Mouse (Mus musculus): ENCODE measurements around the gene Ajm1. TPM values are rescaled to one million over a fixed set of nuclear protein-coding genes. Genes with fewer than 3 reads are reported as not detected.

Ajm1 gene
- 23.1 and 30.9 TPM in 2 replicates for total RNA-seq (2014; rRNA removed)
- polyA plus RNA-seq (2015; fragmentation: Nextera tagmentation; extraction: Ambion mirVana): 19.2 and 22.1 TPM in 2 replicates

- DNase-seq (ENCODE audit: low spot score): peak; percentile 87
- Histone ChIP-seq H3K4me3 (ENCODE audit: low read depth, low read length) (peak within 1 kb of the TSS; percentile 50), H3K9me3 (ENCODE audit: low read length) (no peaks in the 10 kb centered on the region), H3K4me2 (ENCODE audit: low read depth, low read length, poor library complexity, severe bottlenecking) (peak within 1 kb of the TSS; percentile 74), H3K9ac (replicated peaks; ENCODE audit: low read length, poor library complexity, severe bottlenecking) (peak within 1 kb of the TSS; percentile 44), H3K27ac (ENCODE audit: low read depth, low read length) (peak within 1 kb of the TSS; percentile 43; the same call in 1 of the 2 replicates), H3K27me3 (ENCODE audit: insufficient read depth, low read length) (peaks cover 38% of the 10 kb centered on the region), H3K36me3 (ENCODE audit: insufficient read depth, low read length) (peaks cover 55% of the 10 kb centered on the region), H3K4me1 (ENCODE audit: insufficient read depth, low read length) (peaks cover 22% of the 10 kb centered on the region)
- peak; percentile 94 for TF ChIP-seq CTCF (IDR thresholded peaks at IDR 0.05)
- 4% methylated on average over 19 of the region's 19 CpGs for WGBS
- ATAC-seq (ENCODE audit: low FRiP score): peak; percentile 77
These were observed at the start of gene Ajm1 for GRCm38 (mm10) chr2:25581294-25581864. Gene Ajm1 (minus strand): TSS chr2:25581757.

DNA sequence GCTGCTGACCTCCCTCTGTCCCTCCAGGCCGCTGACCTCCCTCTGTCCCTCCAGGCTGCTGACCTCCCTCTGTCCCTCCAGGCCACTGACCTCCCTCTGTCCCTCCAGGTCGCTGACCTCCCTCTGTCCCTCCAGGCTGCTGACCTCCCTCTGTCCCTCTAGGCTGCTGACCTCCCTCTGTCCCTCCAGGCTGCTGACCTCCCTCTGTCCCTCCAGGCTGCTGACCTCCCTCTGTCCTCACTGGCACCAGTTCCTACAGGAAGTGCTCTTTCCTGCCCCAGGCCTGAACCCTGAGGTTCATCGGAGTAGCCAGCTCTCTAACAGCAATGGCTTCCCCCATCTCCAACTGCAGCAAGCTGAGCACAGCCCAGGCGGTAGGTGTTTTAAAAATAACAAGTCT lies 47.2 kb upstream of the Ajm1 start:
- TF ChIP-seq CTCF (IDR thresholded peaks at IDR 0.05): no peak
- WGBS: 63% methylated on average over 4 of the region's 4 CpGs
- no peak for ATAC-seq (ENCODE audit: low FRiP score)

GRCm38 (mm10) chr2:25627811-25628210 lies 46.3 kb upstream of the Ajm1 start, which contains the start of gene Fcna:
Gene Fcna (minus strand): TSS chr2:25628030.
- no peak within 1 kb of the TSS for H3K4me3 ChIP-seq (ENCODE audit: low read depth, low read length)
- H3K4me2 ChIP-seq (ENCODE audit: low read depth, low read length, poor library complexity, severe bottlenecking): no peak within 1 kb of the TSS
- 82% methylated on average over 6 of the region's 6 CpGs for WGBS
- no peaks in the 10 kb centered on the region for H3K36me3 ChIP-seq (ENCODE audit: insufficient read depth, low read length)
- no peak for ATAC-seq (ENCODE audit: low FRiP score)
- no peak for TF ChIP-seq CTCF (IDR thresholded peaks at IDR 0.05)
- H3K9me3 ChIP-seq (ENCODE audit: low read length): no peaks in the 10 kb centered on the region
- H3K27me3 ChIP-seq (ENCODE audit: insufficient read depth, low read length): no peaks in the 10 kb centered on the region
- H3K27ac ChIP-seq (ENCODE audit: low read depth, low read length): no peak within 1 kb of the TSS
- H3K9ac ChIP-seq (replicated peaks; ENCODE audit: low read length, poor library complexity, severe bottlenecking): no peak within 1 kb of the TSS
- no peak for DNase-seq (ENCODE audit: low spot score)
- H3K4me1 ChIP-seq (ENCODE audit: insufficient read depth, low read length): no peaks in the 10 kb centered on the region

More for the DNA sequence above, 47.2 kb upstream of the Ajm1 start:
- no peaks in the 10 kb centered on the region for H3K9me3 ChIP-seq (ENCODE audit: low read length)
- no peak overlapping the region for H3K27ac ChIP-seq (ENCODE audit: low read depth, low read length)
- H3K4me2 ChIP-seq (ENCODE audit: low read depth, low read length, poor library complexity, severe bottlenecking): no peak overlapping the region
- no peaks in the 10 kb centered on the region for H3K4me1 ChIP-seq (ENCODE audit: insufficient read depth, low read length)
- no peak overlapping the region for H3K4me3 ChIP-seq (ENCODE audit: low read depth, low read length)
- no peak for DNase-seq (ENCODE audit: low spot score)
- no peak overlapping the region for H3K9ac ChIP-seq (replicated peaks; ENCODE audit: low read length, poor library complexity, severe bottlenecking)
- no peaks in the 10 kb centered on the region for H3K36me3 ChIP-seq (ENCODE audit: insufficient read depth, low read length)
- H3K27me3 ChIP-seq (ENCODE audit: insufficient read depth, low read length): no peaks in the 10 kb centered on the region

DNA sequence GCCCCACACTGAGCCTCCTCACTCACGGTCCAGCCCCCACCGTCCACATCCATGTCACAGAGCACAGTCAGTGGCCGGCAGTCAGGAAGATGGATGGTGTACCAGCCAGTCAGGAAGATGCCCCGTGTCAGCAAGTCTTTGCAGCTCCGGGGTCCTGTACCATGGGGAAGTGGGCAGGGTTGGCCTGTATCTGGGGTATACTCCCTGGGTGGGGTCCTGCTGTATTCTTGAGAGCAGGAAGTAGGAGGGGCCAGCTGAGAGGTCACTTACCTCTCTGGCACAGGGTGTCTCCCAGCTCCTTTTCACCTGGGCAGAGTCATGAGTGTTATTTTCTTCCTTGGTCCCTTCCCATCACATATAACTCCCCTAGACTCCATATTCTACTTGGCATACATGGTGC lies 44.4 kb upstream of the Ajm1 start:
- H3K4me2 ChIP-seq (ENCODE audit: low read depth, low read length, poor library complexity, severe bottlenecking): no peak overlapping the region
- no peaks in the 10 kb centered on the region for H3K9me3 ChIP-seq (ENCODE audit: low read length)
- no peak overlapping the region for H3K27ac ChIP-seq (ENCODE audit: low read depth, low read length)
- peaks cover 3% of the 10 kb centered on the region; the same call in 1 of the 2 replicates for H3K4me1 ChIP-seq (ENCODE audit: insufficient read depth, low read length)
- H3K36me3 ChIP-seq (ENCODE audit: insufficient read depth, low read length): no peaks in the 10 kb centered on the region
- no peak for TF ChIP-seq CTCF (IDR thresholded peaks at IDR 0.05)
- H3K9ac ChIP-seq (replicated peaks; ENCODE audit: low read length, poor library complexity, severe bottlenecking): no peak overlapping the region
- 78% methylated on average over 5 of the region's 5 CpGs for WGBS
- H3K4me3 ChIP-seq (ENCODE audit: low read depth, low read length): no peak overlapping the region
- ATAC-seq (ENCODE audit: low FRiP score) (no peak), DNase-seq (ENCODE audit: low spot score) (no peak)
- H3K27me3 ChIP-seq (ENCODE audit: insufficient read depth, low read length): no peaks in the 10 kb centered on the region

DNA sequence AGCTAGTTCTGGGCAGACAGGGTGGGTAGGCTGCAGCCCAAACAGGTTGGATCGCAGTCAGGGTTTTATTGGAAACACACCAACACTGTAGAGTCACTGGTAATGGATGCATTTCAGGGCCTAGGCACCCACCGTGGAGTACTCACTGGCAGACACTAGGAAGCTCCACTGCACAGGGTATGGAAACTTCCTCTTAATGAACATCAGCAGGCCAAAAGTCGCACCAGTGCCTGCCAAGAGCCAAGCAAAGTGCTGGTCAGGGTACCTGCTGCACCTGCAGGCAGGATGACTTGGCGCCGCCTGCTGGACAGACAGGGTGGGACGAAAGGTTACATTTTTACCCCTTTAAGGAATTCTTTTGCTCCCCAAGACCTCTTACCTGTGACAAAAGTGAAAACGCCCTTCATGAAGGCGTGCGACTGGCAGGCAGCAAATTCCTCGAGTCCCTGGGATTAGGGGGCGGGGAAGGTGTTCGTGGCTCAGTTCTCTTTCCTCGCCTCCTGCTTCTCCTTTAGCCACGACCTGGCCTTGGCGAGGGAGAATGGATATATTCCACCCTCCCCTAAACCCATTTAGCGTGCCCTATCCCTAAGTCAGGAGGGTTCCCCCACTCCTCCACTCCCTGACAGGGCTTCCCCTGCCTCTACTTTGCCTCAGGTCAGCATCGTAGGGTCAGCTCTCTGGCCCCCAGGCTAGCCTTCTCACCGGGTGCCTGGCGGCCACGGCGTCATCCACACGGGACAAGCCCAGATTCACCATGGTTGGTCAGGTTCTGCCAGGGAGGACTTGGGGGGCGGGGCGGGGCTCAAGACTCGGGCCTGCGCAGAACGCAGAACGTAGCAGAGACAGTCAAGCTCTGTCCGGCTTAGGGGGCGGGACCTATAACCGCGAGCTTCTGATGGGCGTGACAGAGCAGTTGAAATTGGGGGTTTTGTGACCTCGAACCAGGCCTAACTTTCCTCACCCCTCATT lies 40.0 kb upstream of the Ajm1 start, which contains the start of gene Tmem141:
Gene Tmem141, minus strand, starts transcription at position 777 of the 972 bp plus-strand sequence.
- peaks cover 5% of the 10 kb centered on the region; the same call in 1 of the 2 replicates for H3K4me1 ChIP-seq (ENCODE audit: insufficient read depth, low read length)
- no peaks in the 10 kb centered on the region for H3K9me3 ChIP-seq (ENCODE audit: low read length)
- peak within 1 kb of the TSS; percentile 56 for H3K9ac ChIP-seq (replicated peaks; ENCODE audit: low read length, poor library complexity, severe bottlenecking)
- ATAC-seq (ENCODE audit: low FRiP score) (peak; percentile 94), DNase-seq (ENCODE audit: low spot score) (peak; percentile 90)
- H3K4me2 ChIP-seq (ENCODE audit: low read depth, low read length, poor library complexity, severe bottlenecking): peak within 1 kb of the TSS; percentile 65
- peak; percentile 73 for TF ChIP-seq CTCF (IDR thresholded peaks at IDR 0.05)
- WGBS: 4% methylated on average over 34 of the region's 34 CpGs
- H3K36me3 ChIP-seq (ENCODE audit: insufficient read depth, low read length): no peaks in the 10 kb centered on the region
- peaks cover 12% of the 10 kb centered on the region; the same call in 1 of the 2 replicates for H3K27me3 ChIP-seq (ENCODE audit: insufficient read depth, low read length)
- peak within 1 kb of the TSS; percentile 27 for H3K27ac ChIP-seq (ENCODE audit: low read depth, low read length)
- peak within 1 kb of the TSS; percentile 46 for H3K4me3 ChIP-seq (ENCODE audit: low read depth, low read length)

All from midbrain, postnatal 0 days (tissue).